Mouse (Mus musculus) CH12F3 (cell line): ENCODE measurements around the gene Rpl26.

Source experiments
- in situ Hi-C: fragments of 300-500 bp; cut with MboI; formaldehyde crosslinking; loops from 2 replicates; pipeline ENCODE4 v1.14.3; 2020; ENCODE audit warnings: low sequenced_read_pairs

The Rpl26 gene

GRCm38 (mm10) chr11:68901351-68902046 is at the start of gene Rpl26:
Rpl26 (plus strand) TSS chr11:68901583.
- in situ Hi-C loops, result loop anchor here (5.0 kb wide), 1 partner anchor 86 kb away; no protein-coding TSS in a partner anchor

DNA sequence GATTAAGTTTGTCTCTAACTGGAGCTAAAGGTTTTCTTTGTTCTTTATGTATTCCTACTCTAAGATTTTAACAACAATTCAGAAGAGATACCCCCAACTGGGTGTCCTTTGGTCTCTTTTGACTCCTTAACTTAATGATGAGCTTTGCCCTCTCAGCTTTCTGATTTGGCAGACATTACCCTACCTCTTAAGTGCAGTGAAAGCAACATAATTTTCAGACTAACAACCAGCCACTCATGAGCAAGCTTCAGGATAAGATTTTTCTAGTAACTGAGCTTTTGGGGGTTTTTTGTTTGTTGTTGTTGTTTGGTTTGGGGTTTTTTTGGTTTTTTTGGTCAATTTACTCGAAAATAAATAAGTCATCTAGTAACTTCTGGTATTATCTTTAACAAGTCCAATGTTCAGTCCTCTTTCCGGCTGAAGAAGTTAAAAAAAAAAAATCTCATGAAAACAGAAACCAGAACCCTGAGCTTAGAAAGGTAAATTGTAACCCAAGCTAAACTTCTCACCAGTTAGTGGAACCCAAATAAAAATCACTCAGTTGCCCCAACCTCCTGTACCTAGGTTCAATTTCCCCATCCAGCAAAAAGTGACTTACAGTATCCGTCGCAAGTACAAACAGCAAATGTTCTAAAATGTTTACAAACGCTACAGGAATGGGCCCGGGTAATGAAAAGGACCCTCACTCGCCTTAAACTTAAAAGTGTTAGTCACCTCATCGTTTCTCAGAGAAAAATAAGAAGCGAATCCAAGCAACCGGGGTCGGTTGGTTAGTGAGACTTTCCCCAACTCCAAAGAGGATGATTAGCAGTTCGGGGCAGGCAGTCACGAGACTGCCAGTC is 49.5 kb upstream of the Rpl26 start:
- in situ Hi-C loops, result no loop called here

GRCm38 (mm10) chr11:68852486-68852901 is 48.9 kb upstream of the Rpl26 start:
- in situ Hi-C loops, result no loop called here

GRCm38 (mm10) chr11:68852932-68853409 is 48.4 kb upstream of the Rpl26 start:
- in situ Hi-C loops, result no loop called here

DNA sequence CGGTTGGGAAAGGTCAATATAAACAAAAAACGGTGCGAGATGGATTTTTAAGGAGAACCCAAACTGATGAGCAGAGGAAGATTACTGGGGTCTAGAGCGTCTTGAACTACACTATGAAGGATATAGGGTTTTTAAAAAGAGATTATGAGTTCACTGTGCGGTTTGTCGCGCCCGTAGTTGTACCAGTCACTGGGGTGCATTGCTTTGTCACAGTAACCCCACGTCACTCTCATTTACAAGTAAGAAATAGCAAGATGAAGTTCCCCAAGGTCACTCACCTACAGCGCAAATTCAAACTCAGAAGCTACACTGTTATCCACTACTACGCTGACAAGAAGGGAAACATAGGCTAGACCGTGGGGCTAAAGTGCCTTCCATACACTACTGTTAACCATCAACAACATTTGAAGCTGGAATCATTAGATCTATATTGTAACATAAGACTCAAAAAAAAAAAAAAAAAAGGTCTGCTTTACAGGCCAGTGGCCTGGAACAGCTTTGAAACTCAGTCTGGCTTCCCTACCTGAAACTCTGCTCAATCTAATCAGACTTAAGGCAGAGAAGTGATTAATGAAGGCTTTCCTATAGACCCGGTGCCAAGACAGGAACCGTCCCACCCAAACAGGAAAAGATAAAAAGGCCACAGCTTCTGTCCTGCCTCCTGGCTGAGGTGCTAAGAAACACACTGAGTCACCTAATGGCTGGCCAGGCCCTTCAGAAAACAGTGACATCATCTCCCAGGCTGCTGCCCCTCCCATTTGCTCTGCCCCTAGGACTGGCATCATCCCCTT is 47.6 kb upstream of the Rpl26 start:
- in situ Hi-C loops, result no loop called here

DNA sequence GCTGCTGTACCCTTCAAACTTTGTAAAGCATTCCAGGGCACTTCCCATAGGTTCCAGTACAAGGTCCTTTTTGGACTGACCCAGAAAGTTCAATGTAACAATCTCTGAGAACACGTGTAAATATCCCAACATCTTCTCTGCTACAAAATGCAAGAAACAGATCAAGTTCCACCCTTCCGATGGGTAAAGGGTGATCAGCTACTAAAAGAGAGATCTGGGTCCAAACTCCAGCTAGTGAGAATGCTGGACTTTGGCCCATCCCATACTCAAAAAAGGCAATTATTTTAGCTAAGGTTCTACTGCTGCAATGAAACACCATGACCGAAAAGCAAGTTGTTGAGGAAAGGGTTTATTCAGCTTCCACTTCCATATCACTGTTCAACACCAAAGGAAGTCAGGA is 46.8 kb upstream of the Rpl26 start:
- in situ Hi-C loops, result no loop called here

GRCm38 (mm10) chr11:68857329-68857728 is 44.1 kb upstream of the Rpl26 start:
- in situ Hi-C loops, result no loop called here

GRCm38 (mm10) chr11:68859943-68860593 is 41.3 kb upstream of the Rpl26 start:
- in situ Hi-C loops, result no loop called here

DNA sequence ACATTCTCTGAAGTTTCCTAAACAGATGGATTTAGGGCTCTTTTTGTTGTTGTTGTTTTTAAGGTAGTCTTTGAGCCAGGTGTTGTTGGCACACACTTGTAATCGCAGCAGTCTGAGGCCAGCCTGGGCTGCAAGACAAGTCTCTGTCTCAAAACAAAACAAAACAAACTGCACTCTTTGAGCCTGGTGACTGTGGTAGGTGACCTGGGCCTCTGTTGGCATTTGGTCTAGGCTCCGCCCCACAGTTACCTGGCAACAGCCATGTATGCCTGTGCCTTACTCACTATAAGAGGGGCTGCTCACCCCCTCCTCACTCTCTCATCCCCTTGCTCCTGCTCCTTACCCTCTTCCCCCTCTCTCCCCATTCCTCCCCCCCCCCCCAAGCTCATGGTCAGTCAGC is 39.1 kb upstream of the Rpl26 start:
- in situ Hi-C loops, result no loop called here

GRCm38 (mm10) chr11:68863631-68864091 is 37.7 kb upstream of the Rpl26 start:
- in situ Hi-C loops, result no loop called here

GRCm38 (mm10) chr11:68864544-68865189 is 36.7 kb upstream of the Rpl26 start:
- in situ Hi-C loops, result no loop called here

- in situ Hi-C loops, result no loop called here
Measured at GRCm38 (mm10) chr11:68871277-68871676, 30.1 kb upstream of the Rpl26 start.

DNA sequence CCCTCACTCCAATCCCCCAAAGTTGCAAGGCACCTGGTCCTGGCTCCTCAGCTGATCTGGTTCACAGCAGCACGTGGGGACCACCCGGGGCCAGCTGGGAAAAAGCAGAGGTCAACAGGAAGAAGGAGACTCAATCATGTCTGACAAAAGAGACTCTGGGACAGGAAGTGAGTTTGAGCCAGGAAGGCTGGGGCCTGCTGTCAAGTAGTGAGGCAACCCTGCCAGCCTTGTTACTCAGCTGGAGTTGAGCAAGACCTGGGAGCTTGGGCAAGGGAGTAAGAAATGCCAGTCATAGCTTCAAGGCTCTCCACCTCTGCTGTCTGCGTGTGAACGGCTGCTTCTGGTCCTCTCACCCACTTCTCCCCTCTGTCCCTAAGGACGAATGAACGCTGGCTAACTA is 29.6 kb upstream of the Rpl26 start, which contains the start of gene Ndel1:
Gene Ndel1, minus strand, starts transcription at position 111 of the 400 bp plus-strand sequence.
- in situ Hi-C loops, result no loop called here

DNA sequence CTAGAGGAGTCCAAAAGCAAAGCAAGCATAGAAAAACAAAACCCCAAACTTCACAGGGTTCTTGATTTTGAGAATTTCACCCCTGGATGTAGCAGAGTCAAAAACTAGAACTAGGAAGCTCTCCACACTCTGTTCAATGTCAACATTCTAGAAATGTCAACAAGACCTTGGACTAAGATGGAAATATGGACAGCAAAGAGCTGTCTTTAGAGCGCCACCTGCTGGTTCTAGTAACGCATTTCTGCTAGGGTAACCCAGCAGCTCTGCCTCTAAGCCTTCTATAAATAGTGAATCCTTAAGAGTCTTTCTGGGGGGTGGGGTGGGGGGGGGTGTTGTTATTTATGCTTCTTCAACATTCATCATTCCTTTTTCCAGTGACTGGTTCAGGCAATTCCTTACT is 26.5 kb upstream of the Rpl26 start:
- in situ Hi-C loops, result no loop called here

DNA sequence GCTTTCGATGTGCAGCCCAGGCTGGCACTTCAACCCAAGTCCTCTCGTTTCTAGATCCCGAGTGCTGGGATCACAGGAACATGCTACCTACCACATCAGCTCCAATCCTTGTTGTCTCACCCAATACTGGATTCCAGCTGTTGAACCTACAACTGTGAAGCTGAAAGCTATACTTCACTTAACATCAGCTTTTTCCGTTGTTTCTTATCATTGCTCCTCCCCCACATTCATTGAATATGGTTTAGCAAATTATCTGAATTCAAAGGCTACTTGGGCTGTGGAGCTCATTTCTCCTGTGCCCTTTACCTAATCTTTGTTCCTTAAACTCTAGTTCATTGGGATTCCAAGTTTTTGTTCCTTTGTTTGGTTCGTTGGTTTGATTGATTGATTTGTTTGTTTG is 22.6 kb upstream of the Rpl26 start:
- in situ Hi-C loops, result no loop called here

DNA sequence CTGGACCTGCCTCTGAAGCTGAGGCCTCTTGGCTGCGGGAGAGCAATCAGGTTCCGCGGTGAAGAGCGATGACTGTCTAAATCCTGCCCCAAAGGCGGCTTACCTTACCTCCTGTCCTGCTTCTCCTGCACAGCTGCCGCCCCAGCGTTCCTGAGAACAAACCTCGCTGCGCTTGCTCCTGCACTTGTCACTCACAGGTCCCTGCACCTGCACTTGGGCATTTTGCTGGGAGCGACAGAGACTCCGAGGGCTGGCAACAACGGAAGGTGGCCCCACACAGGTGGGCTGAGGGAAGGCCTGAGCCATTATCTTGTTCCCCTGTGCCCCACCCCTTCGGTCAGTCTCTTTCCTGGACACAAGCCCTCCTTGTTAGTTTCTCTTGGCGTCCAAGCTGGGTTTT is 19.3 kb upstream of the Rpl26 start:
- in situ Hi-C loops, result no loop called here

GRCm38 (mm10) chr11:68883843-68884242 is 17.5 kb upstream of the Rpl26 start:
- in situ Hi-C loops, result no loop called here

DNA sequence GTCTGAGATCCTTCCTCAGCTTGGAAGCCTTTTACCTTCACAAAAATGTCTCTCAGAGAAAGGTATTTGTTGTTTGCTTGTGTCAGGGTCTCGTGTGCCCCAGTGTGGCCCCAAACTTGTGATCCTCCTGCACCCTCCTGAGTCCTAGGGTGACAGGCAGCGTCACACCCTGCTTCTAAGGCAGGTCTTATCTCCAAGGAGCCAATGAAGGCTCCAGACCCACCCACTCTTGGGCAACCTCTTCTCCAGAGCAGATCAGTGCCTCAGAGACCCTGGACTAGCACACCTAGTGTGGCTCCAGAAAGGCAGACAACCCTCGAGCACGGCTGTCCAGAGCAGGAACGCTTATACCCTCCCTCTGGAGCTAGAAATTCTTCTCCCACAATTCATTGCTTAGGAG is 17.0 kb upstream of the Rpl26 start:
- in situ Hi-C loops, result no loop called here

DNA sequence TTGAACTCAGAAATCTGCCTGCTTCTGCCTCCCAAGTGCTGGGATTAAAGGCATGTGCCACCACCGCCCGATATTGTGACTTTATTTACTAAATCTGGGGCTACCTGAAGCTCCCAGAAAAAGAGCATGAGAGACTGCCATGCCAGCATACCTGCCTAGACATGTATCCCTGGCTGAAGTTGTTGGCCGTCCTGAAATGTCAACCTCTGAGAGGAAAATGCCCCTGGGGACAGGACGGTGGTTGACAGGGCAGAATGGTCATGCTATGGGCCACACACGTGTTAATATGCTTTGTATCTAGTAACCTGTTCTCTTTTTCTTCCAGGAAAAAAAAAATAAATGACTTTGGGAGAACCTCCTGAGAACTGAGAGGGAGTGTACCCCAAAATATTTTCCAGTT is 15.3 kb upstream of the Rpl26 start:
- in situ Hi-C loops, result no loop called here

DNA sequence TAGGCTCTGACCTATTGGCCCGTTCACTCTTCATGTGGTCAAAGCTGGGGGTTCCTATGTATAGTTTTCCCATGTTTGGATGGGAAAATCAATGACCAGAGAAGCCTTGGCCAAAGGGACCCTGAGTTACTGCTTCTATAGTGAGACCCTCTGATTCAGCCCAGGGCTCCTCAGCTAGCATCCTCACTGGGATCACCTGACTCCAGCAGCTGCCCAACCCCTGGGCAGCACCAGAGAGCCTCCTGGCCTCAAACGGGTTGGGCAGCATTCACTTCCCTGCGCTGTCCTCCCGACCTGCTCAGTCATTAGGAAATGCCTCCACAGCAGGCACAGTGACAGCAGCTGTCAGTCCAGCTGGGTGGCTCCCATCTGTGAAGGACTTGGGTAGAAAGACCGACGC is 13.1 kb upstream of the Rpl26 start, which contains the start of gene Rnf222:
Gene Rnf222, plus strand, starts transcription at position 301 of the 400 bp plus-strand sequence.
- in situ Hi-C loops, result no loop called here
